Mouse (Mus musculus): ENCODE measurements around the gene AB124611. TPM values are rescaled to one million over a fixed set of nuclear protein-coding genes. Genes with fewer than 3 reads are reported as not detected.

The AB124611 gene
- polyA plus RNA-seq, 1 experiment from 2014 or later: 2.6 TPM

GRCm38 (mm10) chr9:21557556-21557955 lies 31.6 kb downstream of the AB124611 start:
- Histone ChIP-seq H3K4me1 (replicated peaks; ENCODE audit: insufficient read depth, low read length) (0 out of 2 replicates have a peak, but pooled peaks cover 5% of the 10 kb centered on the region), H3K9ac (ENCODE audit: low read depth, low read length) (no peak overlapping the region), H3K9me3 (replicated peaks; ENCODE audit: low read length) (no peaks in the 10 kb centered on the region), H3K27ac (no peak overlapping the region; the same call in 1 of the 2 replicates), H3K4me2 (ENCODE audit: low read length) (no peak overlapping the region), H3K36me3 (ENCODE audit: insufficient read depth, low read length) (no peaks in the 10 kb centered on the region), H3K27me3 (ENCODE audit: insufficient read depth, low read length) (no peaks in the 10 kb centered on the region), H3K4me3 (replicated peaks; ENCODE audit: low read depth, low read length) (no peak overlapping the region)
- no peak for TF ChIP-seq CTCF (IDR thresholded peaks at IDR 0.05; ENCODE audit: low read depth)
- WGBS: 86% methylated on average over 2 of the region's 2 CpGs
- no peak for DNase-seq (ENCODE audit: low spot score)
- no peak for ATAC-seq (replicated peaks; ENCODE audit: low FRiP score, low read depth)

- no peaks in the 10 kb centered on the region for H3K36me3 ChIP-seq (ENCODE audit: insufficient read depth, low read length)
- WGBS: 70% methylated on average over 4 of the region's 4 CpGs
- TF ChIP-seq CTCF (IDR thresholded peaks at IDR 0.05; ENCODE audit: low read depth): no peak
- no peak overlapping the region for H3K4me2 ChIP-seq (ENCODE audit: low read length)
- no peaks in the 10 kb centered on the region for H3K9me3 ChIP-seq (replicated peaks; ENCODE audit: low read length)
- H3K9ac ChIP-seq (ENCODE audit: low read depth, low read length): no peak overlapping the region
- ATAC-seq (replicated peaks; ENCODE audit: low FRiP score, low read depth): no peak
- H3K27me3 ChIP-seq (ENCODE audit: insufficient read depth, low read length): no peaks in the 10 kb centered on the region
- no peak overlapping the region for H3K4me3 ChIP-seq (replicated peaks; ENCODE audit: low read depth, low read length)
- no peak for DNase-seq (ENCODE audit: low spot score)
- H3K27ac ChIP-seq: no peak overlapping the region
- 0 out of 2 replicates have a peak, but pooled peaks cover 5% of the 10 kb centered on the region for H3K4me1 ChIP-seq (replicated peaks; ENCODE audit: insufficient read depth, low read length)
Measured at GRCm38 (mm10) chr9:21558366-21558765, 32.4 kb downstream of the AB124611 start.

- no peak for DNase-seq (ENCODE audit: low spot score)
- 96% methylated on average over 3 of the region's 3 CpGs for WGBS
- H3K27ac ChIP-seq: no peak overlapping the region
Measured at GRCm38 (mm10) chr9:21559151-21559550, 33.2 kb downstream of the AB124611 start.

GRCm38 (mm10) chr9:21564420-21564819 lies 38.4 kb downstream of the AB124611 start:
- no peak overlapping the region for H3K9ac ChIP-seq (ENCODE audit: low read depth, low read length)
- H3K4me1 ChIP-seq (replicated peaks; ENCODE audit: insufficient read depth, low read length): no peaks in the 10 kb centered on the region
- H3K9me3 ChIP-seq (replicated peaks; ENCODE audit: low read length): no peaks in the 10 kb centered on the region
- no peak overlapping the region for H3K4me3 ChIP-seq (replicated peaks; ENCODE audit: low read depth, low read length)
- H3K27ac ChIP-seq: no peak overlapping the region
- ATAC-seq (replicated peaks; ENCODE audit: low FRiP score, low read depth) (no peak), DNase-seq (ENCODE audit: low spot score) (no peak)
- H3K36me3 ChIP-seq (ENCODE audit: insufficient read depth, low read length): 0 out of 2 replicates have a peak, but pooled peaks cover 3% of the 10 kb centered on the region
- no peak for TF ChIP-seq CTCF (IDR thresholded peaks at IDR 0.05; ENCODE audit: low read depth)
- H3K4me2 ChIP-seq (ENCODE audit: low read length): no peak overlapping the region
- 72% methylated on average over 1 of the region's 1 CpGs for WGBS
- H3K27me3 ChIP-seq (ENCODE audit: insufficient read depth, low read length): no peaks in the 10 kb centered on the region

More at GRCm38 (mm10) chr9:21559151-21559550, 33.2 kb downstream of the AB124611 start:
- Histone ChIP-seq H3K4me2 (ENCODE audit: low read length) (no peak overlapping the region), H3K9me3 (replicated peaks; ENCODE audit: low read length) (no peaks in the 10 kb centered on the region), H3K4me3 (replicated peaks; ENCODE audit: low read depth, low read length) (no peak overlapping the region), H3K9ac (ENCODE audit: low read depth, low read length) (no peak overlapping the region), H3K27me3 (ENCODE audit: insufficient read depth, low read length) (no peaks in the 10 kb centered on the region), H3K36me3 (ENCODE audit: insufficient read depth, low read length) (no peaks in the 10 kb centered on the region), H3K4me1 (replicated peaks; ENCODE audit: insufficient read depth, low read length) (0 out of 2 replicates have a peak, but pooled peaks cover 5% of the 10 kb centered on the region)
- no peak for TF ChIP-seq CTCF (IDR thresholded peaks at IDR 0.05; ENCODE audit: low read depth)
- no peak for ATAC-seq (replicated peaks; ENCODE audit: low FRiP score, low read depth)

- no peak overlapping the region for H3K4me2 ChIP-seq (ENCODE audit: low read length)
- ATAC-seq (replicated peaks; ENCODE audit: low FRiP score, low read depth): no peak
Measured at GRCm38 (mm10) chr9:21565004-21565586, 39.1 kb downstream of the AB124611 start.

GRCm38 (mm10) chr9:21566538-21566937 lies 40.6 kb downstream of the AB124611 start:
- Histone ChIP-seq H3K9ac (ENCODE audit: low read depth, low read length) (no peak overlapping the region), H3K27me3 (ENCODE audit: insufficient read depth, low read length) (no peaks in the 10 kb centered on the region), H3K9me3 (replicated peaks; ENCODE audit: low read length) (no peaks in the 10 kb centered on the region), H3K4me3 (replicated peaks; ENCODE audit: low read depth, low read length) (no peak overlapping the region), H3K27ac (no peak overlapping the region), H3K36me3 (ENCODE audit: insufficient read depth, low read length) (peaks cover 21% of the 10 kb centered on the region; the same call in 1 of the 2 replicates), H3K4me2 (ENCODE audit: low read length) (no peak overlapping the region), H3K4me1 (replicated peaks; ENCODE audit: insufficient read depth, low read length) (no peaks in the 10 kb centered on the region)
- WGBS: 87% methylated on average over 1 of the region's 1 CpGs
- DNase-seq (ENCODE audit: low spot score) (no peak), ATAC-seq (replicated peaks; ENCODE audit: low FRiP score, low read depth) (no peak)
- TF ChIP-seq CTCF (IDR thresholded peaks at IDR 0.05; ENCODE audit: low read depth): no peak

More at GRCm38 (mm10) chr9:21565004-21565586, 39.1 kb downstream of the AB124611 start:
- Histone ChIP-seq H3K27me3 (ENCODE audit: insufficient read depth, low read length) (no peaks in the 10 kb centered on the region), H3K36me3 (ENCODE audit: insufficient read depth, low read length) (peaks cover 9% of the 10 kb centered on the region; the same call in 1 of the 2 replicates), H3K27ac (no peak overlapping the region), H3K4me1 (replicated peaks; ENCODE audit: insufficient read depth, low read length) (no peaks in the 10 kb centered on the region), H3K9ac (ENCODE audit: low read depth, low read length) (no peak overlapping the region), H3K4me3 (replicated peaks; ENCODE audit: low read depth, low read length) (no peak overlapping the region), H3K9me3 (replicated peaks; ENCODE audit: low read length) (no peaks in the 10 kb centered on the region)
- TF ChIP-seq CTCF (IDR thresholded peaks at IDR 0.05; ENCODE audit: low read depth): no peak
- no peak for DNase-seq (ENCODE audit: low spot score)
- WGBS: 71% methylated on average over 4 of the region's 4 CpGs
